Comparison of ENCODE assay signal across 23 mouse cellular contexts in genomic region chr13:20734283-20734682, GRCm38 (mm10). TPM values are rescaled to one million over a fixed set of nuclear protein-coding genes. Genes with fewer than 3 reads are reported as not detected.
"Had no signal": no experiment of that assay in that cellular context is flagged by ENCODE, and none has a peak within 500 bp of the region (broad histone marks: within the 10 kb centered on the region; RNA-seq: fewer than 3 reads in every experiment).

No protein-coding gene starts in this region.

- H3K4me2 ChIP-seq: liver, embryonic 13.5 days; liver, embryonic 15.5 days; lung, embryonic 15.5 days; midbrain, embryonic 11.5 days; midbrain, embryonic 13.5 days; midbrain, embryonic 15.5 days; neural tube, embryonic 13.5 days had no signal

- H3K4me3 ChIP-seq: liver, embryonic 13.5 days; liver, embryonic 15.5 days; lung, embryonic 15.5 days; megakaryocyte, embryonic 14.5 days; midbrain, embryonic 13.5 days; midbrain, embryonic 15.5 days; myocyte; neural tube, embryonic 13.5 days had no signal

- H3K36me3 ChIP-seq: liver, embryonic 13.5 days; liver, embryonic 15.5 days; lung, embryonic 15.5 days; midbrain, embryonic 13.5 days; midbrain, embryonic 15.5 days; neural tube, embryonic 13.5 days had no signal

- H3K9me3 ChIP-seq: liver, embryonic 13.5 days; liver, embryonic 15.5 days; lung, embryonic 15.5 days; megakaryocyte, embryonic 14.5 days; midbrain, embryonic 15.5 days had no signal

- H3K27me3 ChIP-seq: liver, embryonic 13.5 days; liver, embryonic 15.5 days; lung, embryonic 15.5 days; megakaryocyte, embryonic 14.5 days; midbrain, embryonic 13.5 days; midbrain, embryonic 15.5 days; neural tube, embryonic 13.5 days had no signal

- DNase-seq: liver, embryonic 13.5 days; liver, postnatal 0 days; lung, adult 2 months; lung, postnatal 14 days; lung, postnatal 36 days; retina, postnatal 1 day; right cerebral cortex, adult 18-20 months; right cerebral cortex, postnatal 25 days; right cerebral cortex, postnatal 4 days; spleen, adult 18-20 months; thymus, adult 18-20 months; thymus, postnatal 14 days; thymus, postnatal 36 days had no signal

- ATAC-seq: liver, postnatal 0 days; lung, postnatal 0 days; midbrain, embryonic 13.5 days; midbrain, embryonic 15.5 days had no signal

- H3K4me1 ChIP-seq: liver, embryonic 13.5 days; liver, embryonic 15.5 days; lung, embryonic 15.5 days; megakaryocyte, embryonic 14.5 days; midbrain, embryonic 13.5 days; midbrain, embryonic 15.5 days had no signal

- H3K27ac ChIP-seq: liver, embryonic 13.5 days; liver, embryonic 15.5 days; lung, embryonic 15.5 days; macrophage; midbrain, embryonic 13.5 days; midbrain, embryonic 15.5 days; neural tube, embryonic 13.5 days had no signal

- H3K9ac ChIP-seq: liver, embryonic 13.5 days; liver, embryonic 15.5 days; liver, postnatal 0 days; lung, embryonic 15.5 days; midbrain, embryonic 13.5 days; midbrain, embryonic 15.5 days; neural tube, embryonic 13.5 days had no signal

RNA-seq across cellular contexts. Expression of gene Aoah, which starts 59.6 kb away (rescaled TPM):
- polyA plus RNA-seq: myocyte had no signal
